9 mouse cellular contexts compared by ENCODE assay signal in the genomic region with DNA sequence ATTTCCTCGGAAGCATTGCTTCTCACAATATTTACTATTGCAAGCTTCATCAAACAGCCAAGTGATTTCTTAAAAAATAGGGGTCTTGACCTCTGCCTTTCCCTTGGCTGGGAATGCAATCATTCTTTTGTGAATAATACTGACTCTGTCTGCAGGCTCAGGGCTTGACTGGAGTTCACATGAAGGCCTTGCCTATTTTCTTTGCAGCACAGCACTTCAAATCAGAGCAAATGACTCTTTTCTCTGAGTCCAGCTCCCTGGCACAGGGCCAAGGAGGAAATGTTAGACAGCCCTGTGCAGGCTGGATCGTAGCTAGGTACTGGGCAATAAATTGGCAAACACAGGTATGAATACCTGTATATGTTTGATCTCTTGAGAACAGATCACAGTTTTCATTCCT.
DNase-seq lines count a peak whose midpoint lies in the region; ATAC-seq and TF ChIP-seq lines count a peak whose summit lies in the region.
"Had no signal": no experiment of that assay in that cellular context is flagged by ENCODE, and none has a peak within 500 bp of the region (broad histone marks: within the 10 kb centered on the region; RNA-seq: fewer than 3 reads in every experiment).

No protein-coding gene starts in this region.

- H3K4me1 ChIP-seq in kidney, embryonic 14.5 days (ENCODE audit: control insufficient read depth, insufficient read depth, low read length), result no peaks in the 10 kb centered on the region
- H3K4me1 ChIP-seq in intestine, embryonic 16.5 days (ENCODE audit: control insufficient read depth, insufficient read depth, low read length), result no peaks in the 10 kb centered on the region
- H3K4me1 ChIP-seq: limb, embryonic 15.5 days had no signal

- H3K36me3 ChIP-seq in kidney, embryonic 14.5 days (ENCODE audit: control insufficient read depth, insufficient read depth, low read length), result no peaks in the 10 kb centered on the region
- H3K36me3 ChIP-seq in intestine, embryonic 16.5 days (ENCODE audit: control insufficient read depth, insufficient read depth, low read length), result no peaks in the 10 kb centered on the region
- H3K36me3 ChIP-seq: limb, embryonic 15.5 days had no signal

- DNase-seq in kidney, adult 18-20 months, result no peak
- DNase-seq in cerebellum, postnatal 14 days, result peak; percentile 43 to 57
- peak; percentile 5 to 25 for DNase-seq in lung, postnatal 4 days
- no peak for DNase-seq in layer of hippocampus, adult 2 months (ENCODE audit: low spot score in 2 of 2)
- no peak for DNase-seq in adipocyte (ENCODE audit: low spot score)

- ATAC-seq in kidney, embryonic 14.5 days (ENCODE audit: low FRiP score, low TSS enrichment), result peak; percentile 66
- peak; percentile 92 for ATAC-seq in intestine, embryonic 16.5 days
- ATAC-seq: hindbrain, postnatal 0 days had no signal

- no peak for TF ChIP-seq CTCF in layer of hippocampus, adult 2 months (conservative IDR thresholded peaks at IDR 0.05)

- H3K4me3 ChIP-seq in kidney, embryonic 14.5 days (ENCODE audit: low read length), result no peak overlapping the region
- no peak overlapping the region for H3K4me3 ChIP-seq in intestine, embryonic 16.5 days (ENCODE audit: low read length)
- no peak overlapping the region for H3K4me3 ChIP-seq in layer of hippocampus, adult 2 months
- H3K4me3 ChIP-seq: limb, embryonic 15.5 days had no signal

- H3K4me2 ChIP-seq in kidney, embryonic 14.5 days (replicated peaks; ENCODE audit: low read depth, low read length), result no peak overlapping the region
- no peak overlapping the region for H3K4me2 ChIP-seq in intestine, embryonic 16.5 days (ENCODE audit: low read depth, low read length)
- H3K4me2 ChIP-seq: limb, embryonic 15.5 days had no signal

- WGBS in kidney, embryonic 14.5 days, result 0% methylated on average over 2 of the region's 2 CpGs
- 23% methylated on average over 2 of the region's 2 CpGs for WGBS in intestine, embryonic 16.5 days

- no peak overlapping the region for H3K27ac ChIP-seq in kidney, embryonic 14.5 days (ENCODE audit: low read depth, low read length)
- H3K27ac ChIP-seq in intestine, embryonic 16.5 days (ENCODE audit: low read length), result no peak overlapping the region
- H3K27ac ChIP-seq in layer of hippocampus, adult 2 months, result no peak overlapping the region
- H3K27ac ChIP-seq: hindbrain, postnatal 0 days; limb, embryonic 15.5 days had no signal

- no peaks in the 10 kb centered on the region for H3K27me3 ChIP-seq in kidney, embryonic 14.5 days (ENCODE audit: control insufficient read depth, insufficient read depth, low read length)
- H3K27me3 ChIP-seq in intestine, embryonic 16.5 days (replicated peaks; ENCODE audit: control insufficient read depth, insufficient read depth, low read length), result no peaks in the 10 kb centered on the region
- H3K27me3 ChIP-seq: limb, embryonic 15.5 days had no signal

- no peak overlapping the region for H3K9ac ChIP-seq in kidney, embryonic 14.5 days (ENCODE audit: low read depth, low read length)
- no peak overlapping the region for H3K9ac ChIP-seq in intestine, embryonic 16.5 days (ENCODE audit: low read depth, low read length)
- H3K9ac ChIP-seq: limb, embryonic 15.5 days had no signal

- no peaks in the 10 kb centered on the region for H3K9me3 ChIP-seq in kidney, embryonic 14.5 days (ENCODE audit: control insufficient read depth, low read length)
- no peaks in the 10 kb centered on the region for H3K9me3 ChIP-seq in intestine, embryonic 16.5 days (ENCODE audit: control insufficient read depth, low read length)
- H3K9me3 ChIP-seq: limb, embryonic 15.5 days had no signal

Comparison
In these comparisons a context has a peak if more than half of its experiments do, and no peak if none do; other contexts are left out.
1. DNase-seq: peak in cerebellum, postnatal 14 days (2 of 2) and lung, postnatal 4 days (2 of 2); none in kidney, adult 18-20 months (single experiment), layer of hippocampus, adult 2 months (0 of 2) and adipocyte (single experiment).